Mouse (Mus musculus): ENCODE measurements at regions not wholly inside any gene's neighbourhood (a gene's known extent, or its start where the extent isn't known, plus 50 kb on each side); places are given as distances from the start of the nearest gene placed in this dataset.

DNA sequence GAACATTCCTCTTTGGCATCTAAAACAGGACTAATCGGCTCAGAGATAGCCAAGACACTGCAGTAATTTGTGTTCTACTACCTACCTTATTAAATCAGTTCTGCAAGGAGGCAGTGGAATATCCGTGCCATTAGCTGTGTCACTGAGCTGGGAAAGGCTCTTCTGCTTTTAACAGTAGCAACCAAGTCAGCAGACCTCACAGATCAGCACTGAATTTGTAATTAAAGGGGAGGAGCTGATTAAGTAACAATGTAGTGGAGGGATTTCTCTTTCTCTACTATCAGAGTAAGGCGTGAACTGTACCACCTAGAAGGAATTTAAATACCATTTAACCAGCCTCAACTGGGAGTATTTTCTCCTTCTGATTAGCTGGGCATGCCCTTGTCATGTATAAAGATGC, 504.3 kb upstream of the Atp10a start:
- peak; percentile 6 for DNase-seq (ENCODE audit: low spot score)
- no peak overlapping the region for H3K4me3 ChIP-seq (ENCODE audit: low read depth, low read length)
- H3K36me3 ChIP-seq (ENCODE audit: control insufficient read depth, insufficient read depth, low read length) = no peaks in the 10 kb centered on the region
- no peak overlapping the region for H3K27ac ChIP-seq (ENCODE audit: low read depth, low read length)
- H3K4me2 ChIP-seq (ENCODE audit: low read length) = no peak overlapping the region
- no peaks in the 10 kb centered on the region for H3K27me3 ChIP-seq (replicated peaks; ENCODE audit: control insufficient read depth, insufficient read depth, low read length)
- no peak for ATAC-seq
- no peaks in the 10 kb centered on the region for H3K4me1 ChIP-seq (ENCODE audit: control insufficient read depth, insufficient read depth, low read length)
- no peaks in the 10 kb centered on the region for H3K9me3 ChIP-seq (replicated peaks; ENCODE audit: control insufficient read depth, low read length)
- 59% methylated on average over 3 of the region's 3 CpGs for WGBS
- no peak overlapping the region for H3K9ac ChIP-seq (ENCODE audit: low read length)

DNA sequence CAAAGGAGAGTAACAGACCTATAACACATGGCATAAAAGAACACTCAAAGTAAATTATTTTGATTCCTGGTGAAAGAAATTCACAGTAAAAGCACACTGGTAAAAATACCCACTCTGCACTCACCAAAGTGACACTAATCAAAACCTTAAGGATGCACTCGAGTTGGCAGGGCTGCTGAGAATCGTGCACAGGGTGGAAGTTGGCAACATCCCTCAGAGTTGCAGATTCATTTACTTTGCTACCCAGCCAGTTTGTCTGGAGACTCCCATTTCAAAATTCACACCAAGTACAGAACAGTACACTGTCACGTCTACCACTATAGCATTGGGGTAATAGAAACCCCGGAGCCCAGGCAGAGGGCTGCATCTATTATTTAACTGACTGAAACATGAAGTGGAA, 471.1 kb upstream of the Atp10a start:
- H3K9ac ChIP-seq (ENCODE audit: low read length) = no peak overlapping the region
- no peak for ATAC-seq
- WGBS = 77% methylated on average over 4 of the region's 4 CpGs
- no peaks in the 10 kb centered on the region for H3K36me3 ChIP-seq (ENCODE audit: control insufficient read depth, insufficient read depth, low read length)
- H3K27ac ChIP-seq (ENCODE audit: low read depth, low read length) = no peak overlapping the region
- H3K27me3 ChIP-seq (replicated peaks; ENCODE audit: control insufficient read depth, insufficient read depth, low read length) = no peaks in the 10 kb centered on the region
- H3K4me3 ChIP-seq (ENCODE audit: low read depth, low read length) = no peak overlapping the region
- H3K9me3 ChIP-seq (replicated peaks; ENCODE audit: control insufficient read depth, low read length) = no peaks in the 10 kb centered on the region
- 0 out of 2 replicates have a peak, but pooled peaks cover 5% of the 10 kb centered on the region for H3K4me1 ChIP-seq (ENCODE audit: control insufficient read depth, insufficient read depth, low read length)
- no peak overlapping the region for H3K4me2 ChIP-seq (ENCODE audit: low read length)
- DNase-seq (ENCODE audit: low spot score) = peak; percentile 17

DNA sequence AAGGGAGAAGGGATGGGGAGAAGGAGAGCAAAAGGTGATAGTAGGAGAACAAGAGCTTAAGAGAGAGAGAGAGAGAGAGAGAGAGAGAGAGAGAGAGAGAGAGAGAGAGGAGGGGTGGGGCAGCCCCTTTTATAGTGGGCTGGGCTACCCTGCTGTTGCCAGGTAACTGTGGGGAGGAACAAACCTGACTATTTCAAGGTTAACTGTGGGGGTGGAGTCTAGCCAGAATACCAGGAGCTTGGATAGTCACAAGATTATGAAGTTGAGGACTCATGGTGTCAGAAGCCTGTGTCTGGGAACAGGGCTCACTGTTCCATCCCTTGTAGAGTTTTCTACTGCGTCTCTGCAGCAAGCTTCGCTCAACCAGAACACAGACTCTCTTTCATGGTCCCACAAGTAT, 438.2 kb upstream of the Atp10a start:
- Histone ChIP-seq H3K4me1 (ENCODE audit: control insufficient read depth, insufficient read depth, low read length) (no peaks in the 10 kb centered on the region), H3K4me2 (ENCODE audit: low read length) (no peak overlapping the region), H3K27me3 (replicated peaks; ENCODE audit: control insufficient read depth, insufficient read depth, low read length) (no peaks in the 10 kb centered on the region), H3K9ac (ENCODE audit: low read length) (no peak overlapping the region), H3K36me3 (ENCODE audit: control insufficient read depth, insufficient read depth, low read length) (no peaks in the 10 kb centered on the region), H3K9me3 (replicated peaks; ENCODE audit: control insufficient read depth, low read length) (no peaks in the 10 kb centered on the region), H3K27ac (ENCODE audit: low read depth, low read length) (no peak overlapping the region), H3K4me3 (ENCODE audit: low read depth, low read length) (no peak overlapping the region)
- 89% methylated on average over 2 of the region's 2 CpGs for WGBS
- DNase-seq (ENCODE audit: low spot score) = no peak
- ATAC-seq = no peak

DNA sequence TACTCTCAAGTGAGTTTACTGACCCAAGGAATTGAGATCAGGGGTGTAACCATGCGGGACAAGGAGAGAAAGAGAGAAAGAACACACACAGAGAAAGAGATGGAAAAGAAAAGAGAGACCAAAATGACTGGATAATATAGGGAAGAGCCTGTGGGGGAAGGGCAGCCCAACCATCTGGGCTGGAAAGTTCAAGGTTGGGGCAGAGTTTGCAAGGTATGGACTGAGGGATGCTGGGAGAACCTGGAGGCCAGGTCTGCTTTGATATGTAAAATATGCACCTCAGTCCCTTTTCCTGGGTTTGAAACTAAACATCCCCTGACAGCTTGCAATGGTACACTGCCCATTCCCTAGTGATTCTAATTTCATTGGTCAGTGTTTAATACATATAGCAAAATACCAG, 431.2 kb upstream of the Atp10a start:
- DNase-seq (ENCODE audit: low spot score) (no peak), ATAC-seq (no peak)
- Histone ChIP-seq H3K36me3 (ENCODE audit: control insufficient read depth, insufficient read depth, low read length) (no peaks in the 10 kb centered on the region), H3K4me3 (ENCODE audit: low read depth, low read length) (no peak overlapping the region), H3K27ac (ENCODE audit: low read depth, low read length) (no peak overlapping the region), H3K9ac (ENCODE audit: low read length) (no peak overlapping the region), H3K4me1 (ENCODE audit: control insufficient read depth, insufficient read depth, low read length) (no peaks in the 10 kb centered on the region), H3K9me3 (replicated peaks; ENCODE audit: control insufficient read depth, low read length) (no peaks in the 10 kb centered on the region), H3K27me3 (replicated peaks; ENCODE audit: control insufficient read depth, insufficient read depth, low read length) (no peaks in the 10 kb centered on the region), H3K4me2 (ENCODE audit: low read length) (no peak overlapping the region)
- 26% methylated on average over 1 of the region's 1 CpGs for WGBS

DNA sequence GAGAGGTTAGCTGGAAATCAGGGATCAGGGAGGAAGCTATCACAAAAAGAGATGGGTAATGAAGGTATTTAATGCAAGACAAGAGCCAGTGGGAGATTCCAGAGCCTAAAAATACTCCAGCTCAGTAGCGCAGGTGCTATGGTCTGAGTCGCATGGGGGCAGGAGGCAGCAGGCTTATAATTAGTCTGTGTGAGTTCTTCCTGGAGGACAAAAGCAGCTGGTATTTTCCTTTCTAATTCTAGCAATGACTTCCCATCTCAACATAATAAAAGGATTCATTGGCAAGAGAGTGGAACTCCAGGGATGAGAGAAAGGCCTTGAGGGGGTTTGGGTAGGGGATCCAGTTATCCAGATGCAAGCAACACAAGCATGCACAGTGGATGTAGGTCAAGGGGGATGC, 430.3 kb upstream of the Atp10a start:
- DNase-seq (ENCODE audit: low spot score) (no peak), ATAC-seq (no peak)
- 17% methylated on average over 2 of the region's 2 CpGs for WGBS

DNA sequence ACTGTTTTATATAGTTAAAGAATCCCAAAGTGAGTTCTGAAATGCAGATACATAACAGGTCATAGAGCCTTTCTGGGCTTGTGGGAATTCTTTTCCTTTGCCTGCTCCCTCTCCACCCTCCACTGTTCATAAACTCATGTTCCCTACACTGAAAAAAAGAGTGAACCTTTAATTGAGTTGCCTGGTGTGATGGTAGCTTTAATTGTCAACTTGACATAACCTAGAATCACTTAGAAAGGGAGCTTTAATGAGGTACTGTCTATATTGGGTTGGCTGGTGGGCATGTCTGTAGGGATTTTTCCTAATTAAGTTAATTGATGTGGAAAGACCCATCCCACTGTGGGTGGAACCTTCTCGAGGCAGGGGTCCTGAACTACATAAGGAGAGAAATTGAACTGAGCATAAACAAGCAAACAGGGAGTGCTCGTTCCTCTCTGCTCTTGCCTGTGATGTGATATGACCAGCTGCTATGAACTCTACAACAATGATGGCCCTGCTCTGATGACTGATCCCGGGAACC, 425.7 kb upstream of the Atp10a start:
- no peak overlapping the region for H3K4me2 ChIP-seq (ENCODE audit: low read length)
- no peak overlapping the region for H3K4me3 ChIP-seq (ENCODE audit: low read depth, low read length)
- H3K27me3 ChIP-seq (replicated peaks; ENCODE audit: control insufficient read depth, insufficient read depth, low read length) = no peaks in the 10 kb centered on the region
- no peak overlapping the region for H3K9ac ChIP-seq (ENCODE audit: low read length)
- H3K27ac ChIP-seq (ENCODE audit: low read depth, low read length) = no peak overlapping the region
- ATAC-seq (no peak), DNase-seq (ENCODE audit: low spot score) (no peak)
- no peaks in the 10 kb centered on the region for H3K4me1 ChIP-seq (ENCODE audit: control insufficient read depth, insufficient read depth, low read length)
- WGBS = 26% methylated on average over 3 of the region's 3 CpGs
- H3K36me3 ChIP-seq (ENCODE audit: control insufficient read depth, insufficient read depth, low read length) = no peaks in the 10 kb centered on the region
- no peaks in the 10 kb centered on the region for H3K9me3 ChIP-seq (replicated peaks; ENCODE audit: control insufficient read depth, low read length)

More for the DNA sequence above, 430.3 kb upstream of the Atp10a start:
- Histone ChIP-seq H3K27ac (ENCODE audit: low read depth, low read length) (no peak overlapping the region), H3K4me1 (ENCODE audit: control insufficient read depth, insufficient read depth, low read length) (no peaks in the 10 kb centered on the region), H3K4me3 (ENCODE audit: low read depth, low read length) (no peak overlapping the region), H3K4me2 (ENCODE audit: low read length) (no peak overlapping the region), H3K27me3 (replicated peaks; ENCODE audit: control insufficient read depth, insufficient read depth, low read length) (no peaks in the 10 kb centered on the region), H3K9me3 (replicated peaks; ENCODE audit: control insufficient read depth, low read length) (no peaks in the 10 kb centered on the region), H3K36me3 (ENCODE audit: control insufficient read depth, insufficient read depth, low read length) (no peaks in the 10 kb centered on the region), H3K9ac (ENCODE audit: low read length) (no peak overlapping the region)

DNA sequence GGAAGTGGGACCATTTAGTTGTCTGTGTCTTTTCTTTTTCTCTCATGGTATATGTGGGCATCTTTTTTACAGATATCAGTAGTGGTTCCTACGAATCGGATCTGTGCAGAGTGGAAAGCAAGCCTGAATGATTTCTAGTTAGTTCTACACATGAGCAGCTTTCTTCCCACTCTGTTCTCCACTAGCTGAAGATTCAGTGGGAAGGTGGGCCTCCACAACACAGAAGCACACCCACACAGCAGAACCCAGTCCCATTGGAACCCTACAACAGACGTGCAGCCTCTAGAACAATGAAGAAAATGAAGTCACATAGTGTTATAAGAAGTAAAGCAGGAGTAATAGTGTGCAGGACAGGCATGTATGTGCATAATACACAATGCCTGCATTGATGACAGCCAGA, 425.0 kb upstream of the Atp10a start:
- ATAC-seq (no peak), DNase-seq (ENCODE audit: low spot score) (no peak)
- H3K9me3 ChIP-seq (replicated peaks; ENCODE audit: control insufficient read depth, low read length) = no peaks in the 10 kb centered on the region
- no peaks in the 10 kb centered on the region for H3K4me1 ChIP-seq (ENCODE audit: control insufficient read depth, insufficient read depth, low read length)
- no peak overlapping the region for H3K4me2 ChIP-seq (ENCODE audit: low read length)
- no peaks in the 10 kb centered on the region for H3K27me3 ChIP-seq (replicated peaks; ENCODE audit: control insufficient read depth, insufficient read depth, low read length)
- no peak overlapping the region for H3K27ac ChIP-seq (ENCODE audit: low read depth, low read length)
- no peak overlapping the region for H3K9ac ChIP-seq (ENCODE audit: low read length)
- WGBS = 86% methylated on average over 3 of the region's 3 CpGs
- no peaks in the 10 kb centered on the region for H3K36me3 ChIP-seq (ENCODE audit: control insufficient read depth, insufficient read depth, low read length)
- no peak overlapping the region for H3K4me3 ChIP-seq (ENCODE audit: low read depth, low read length)

DNA sequence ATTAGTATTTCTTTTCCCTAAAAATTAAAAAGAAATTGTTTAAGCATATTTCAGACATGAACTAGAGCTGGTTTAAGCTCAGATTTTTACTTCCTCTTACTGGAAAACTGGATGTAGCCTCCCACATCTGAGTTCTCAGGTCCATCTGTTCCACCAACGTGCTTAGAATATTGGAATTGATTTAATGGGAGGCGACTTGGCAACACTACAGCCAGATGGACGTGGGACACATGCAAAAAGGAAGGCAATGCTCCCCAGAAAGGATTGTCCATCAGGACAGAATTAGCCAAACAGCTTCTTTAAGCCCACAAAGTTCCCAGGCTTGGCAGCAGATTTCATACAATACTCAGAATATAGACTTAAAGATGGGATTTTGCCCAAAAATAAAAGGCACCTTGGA, 408.7 kb upstream of the Atp10a start:
- 58% methylated on average over 3 of the region's 3 CpGs for WGBS
- Histone ChIP-seq H3K36me3 (ENCODE audit: control insufficient read depth, insufficient read depth, low read length) (no peaks in the 10 kb centered on the region), H3K9ac (ENCODE audit: low read length) (no peak overlapping the region), H3K4me1 (ENCODE audit: control insufficient read depth, insufficient read depth, low read length) (no peaks in the 10 kb centered on the region), H3K27ac (ENCODE audit: low read depth, low read length) (no peak overlapping the region), H3K27me3 (replicated peaks; ENCODE audit: control insufficient read depth, insufficient read depth, low read length) (no peaks in the 10 kb centered on the region), H3K4me2 (ENCODE audit: low read length) (no peak overlapping the region), H3K9me3 (replicated peaks; ENCODE audit: control insufficient read depth, low read length) (no peaks in the 10 kb centered on the region), H3K4me3 (ENCODE audit: low read depth, low read length) (no peak overlapping the region)
- ATAC-seq = no peak
- peak; percentile 11 for DNase-seq (ENCODE audit: low spot score)

Measured in forebrain, embryonic 14.5 days (tissue).